Mouse (Mus musculus): ENCODE measurements at regions not wholly inside any gene's neighbourhood (a gene's known extent, or its start where the extent isn't known, plus 50 kb on each side); places are given as distances from the start of the nearest gene placed in this dataset.

GRCm38 (mm10) chr6:135525841-135526327 is 163.5 kb downstream of the Emp1 start:
- no peak for TF ChIP-seq EP300 (IDR thresholded peaks at IDR 0.05; ENCODE audit: low read depth)
- no peak for TF ChIP-seq CTCF (IDR thresholded peaks at IDR 0.05; ENCODE audit: low read depth)

Measured in heart, postnatal 0 days (tissue).